Mouse (Mus musculus): ENCODE measurements at regions not wholly inside any gene's neighbourhood (a gene's known extent, or its start where the extent isn't known, plus 50 kb on each side); places are given as distances from the start of the nearest gene placed in this dataset.

- Histone ChIP-seq H3K27ac (no peak overlapping the region), H3K4me3 (no peak overlapping the region)
- intact Hi-C loops (cut with DNase I) = no loop called here
- no peak for TF ChIP-seq CTCF (IDR thresholded peaks at IDR 0.05)
- no peak for DNase-seq (ENCODE audit: extremely low spot score in 1 of 2, low spot score in 2 of 2)
Observed at GRCm38 (mm10) chr8:10931266-10931665, 77.0 kb downstream of the Irs2 start.

GRCm38 (mm10) chr8:10928836-10929235 is 79.4 kb downstream of the Irs2 start:
- no peak for TF ChIP-seq CTCF (IDR thresholded peaks at IDR 0.05)
- intact Hi-C loops (cut with DNase I) = loop anchor here (5.0 kb wide), 1 partner anchor 73 kb away; no protein-coding TSS in a partner anchor
- no peak for DNase-seq (ENCODE audit: extremely low spot score in 1 of 2, low spot score in 2 of 2)
- Histone ChIP-seq H3K4me3 (no peak overlapping the region), H3K27ac (no peak overlapping the region)

GRCm38 (mm10) chr8:10928342-10928794 is 79.9 kb downstream of the Irs2 start:
- no peak for TF ChIP-seq CTCF (IDR thresholded peaks at IDR 0.05)
- intact Hi-C loops (cut with DNase I) = loop anchor here (5.0 kb wide), 1 partner anchor 74 kb away; no protein-coding TSS in a partner anchor
- no peak overlapping the region for H3K27ac ChIP-seq

GRCm38 (mm10) chr8:10927187-10927586 is 81.1 kb downstream of the Irs2 start:
- Histone ChIP-seq H3K4me3 (no peak overlapping the region), H3K27ac (no peak overlapping the region)
- TF ChIP-seq CTCF (IDR thresholded peaks at IDR 0.05) = no peak
- DNase-seq (ENCODE audit: extremely low spot score in 1 of 2, low spot score in 2 of 2) = no peak
- intact Hi-C loops (cut with DNase I) = loop anchor here (5.0 kb wide), 1 partner anchor 75 kb away; no protein-coding TSS in a partner anchor

More at GRCm38 (mm10) chr8:10928342-10928794, 79.9 kb downstream of the Irs2 start:
- DNase-seq (ENCODE audit: extremely low spot score in 1 of 2, low spot score in 2 of 2) = peak; percentile 25 to 29
- no peak overlapping the region for H3K4me3 ChIP-seq

- no peak overlapping the region for H3K4me3 ChIP-seq
- peak in 1 of 2 experiments; percentile 25 for DNase-seq (ENCODE audit: extremely low spot score in 1 of 2, low spot score in 2 of 2)
- intact Hi-C loops (cut with DNase I) = loop anchor here (5.0 kb wide), 1 partner anchor 76 kb away; no protein-coding TSS in a partner anchor
- no peak overlapping the region for H3K27ac ChIP-seq
- TF ChIP-seq CTCF (IDR thresholded peaks at IDR 0.05) = no peak; the same call in 1 of the 2 replicates
Observed at GRCm38 (mm10) chr8:10926518-10926915, 81.7 kb downstream of the Irs2 start.

- DNase-seq (ENCODE audit: extremely low spot score in 1 of 2, low spot score in 2 of 2) = no peak
- H3K4me3 ChIP-seq = no peak overlapping the region
- no peak overlapping the region for H3K27ac ChIP-seq
- intact Hi-C loops (cut with DNase I) = loop anchor here (5.0 kb wide), 1 partner anchor 76 kb away; no protein-coding TSS in a partner anchor
- TF ChIP-seq CTCF (IDR thresholded peaks at IDR 0.05) = no peak
Observed at GRCm38 (mm10) chr8:10925582-10926517, 82.4 kb downstream of the Irs2 start.

GRCm38 (mm10) chr8:10924526-10925199 is 83.6 kb downstream of the Irs2 start:
- DNase-seq (ENCODE audit: extremely low spot score in 1 of 2, low spot score in 2 of 2) = peak in 1 of 2 experiments; percentile 19
- intact Hi-C loops (cut with DNase I) = loop anchor here (5.0 kb wide), 1 partner anchor 78 kb away; no protein-coding TSS in a partner anchor
- Histone ChIP-seq H3K4me3 (0 out of 2 replicates have a peak overlapping the region, but pooled peaks have one; percentile 3), H3K27ac (no peak overlapping the region)
- no peak for TF ChIP-seq CTCF (IDR thresholded peaks at IDR 0.05)

GRCm38 (mm10) chr8:10924001-10924490 is 84.2 kb downstream of the Irs2 start:
- H3K4me3 ChIP-seq = no peak overlapping the region
- H3K27ac ChIP-seq = no peak overlapping the region
- TF ChIP-seq CTCF (IDR thresholded peaks at IDR 0.05) = no peak
- intact Hi-C loops (cut with DNase I) = no loop called here
- no peak for DNase-seq (ENCODE audit: extremely low spot score in 1 of 2, low spot score in 2 of 2)

GRCm38 (mm10) chr8:10923071-10924000 is 84.9 kb downstream of the Irs2 start:
- intact Hi-C loops (cut with DNase I) = no loop called here

GRCm38 (mm10) chr8:10922209-10923030 is 85.8 kb downstream of the Irs2 start:
- intact Hi-C loops (cut with DNase I) = no loop called here
- TF ChIP-seq CTCF (IDR thresholded peaks at IDR 0.05) = no peak
- DNase-seq (ENCODE audit: extremely low spot score in 1 of 2, low spot score in 2 of 2) = no peak
- Histone ChIP-seq H3K4me3 (no peak overlapping the region), H3K27ac (no peak overlapping the region)

More at GRCm38 (mm10) chr8:10923071-10924000, 84.9 kb downstream of the Irs2 start:
- no peak for TF ChIP-seq CTCF (IDR thresholded peaks at IDR 0.05)
- DNase-seq (ENCODE audit: extremely low spot score in 1 of 2, low spot score in 2 of 2) = no peak
- Histone ChIP-seq H3K27ac (no peak overlapping the region), H3K4me3 (no peak overlapping the region)

All from left cerebral cortex, adult 2 months (tissue).